Mouse (Mus musculus): ENCODE results near the gene Gm11034. TPM values are rescaled to one million over a fixed set of nuclear protein-coding genes. Genes with fewer than 3 reads are reported as not detected.

Gene Gm11034
- not detected in 2 replicates for polyA plus RNA-seq (2015; fragmentation: Nextera tagmentation; extraction: Ambion mirVana)

DNA sequence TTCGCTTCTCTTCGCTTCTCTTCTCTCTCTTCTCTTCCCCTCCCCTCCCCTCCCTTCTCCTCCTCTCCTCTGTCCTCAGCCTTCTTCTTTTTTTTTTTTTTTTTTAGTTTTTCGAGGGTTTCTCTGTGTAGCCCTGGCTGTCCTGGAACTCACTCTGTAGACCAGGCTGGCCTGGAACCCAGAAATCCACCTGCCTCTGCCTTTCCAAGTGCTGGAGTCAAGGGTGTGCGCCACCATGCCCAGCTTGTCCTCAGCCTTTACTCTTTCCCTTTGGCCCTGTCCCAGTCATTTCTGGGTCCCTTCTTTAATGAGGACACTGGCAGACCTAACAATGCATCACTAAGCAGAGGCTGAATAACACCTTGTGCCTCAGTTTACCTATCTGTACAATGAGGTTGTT is at the start of gene Gm11034:
Gm11034 (minus strand) TSS at position 101 of the 400 bp plus-strand sequence.
- H3K4me2 ChIP-seq (ENCODE audit: low read depth, low read length) = no peak within 1 kb of the TSS
- H3K9me3 ChIP-seq (ENCODE audit: control insufficient read depth, low read length) = no peaks in the 10 kb centered on the region
- WGBS = 69% methylated on average over 4 of the region's 4 CpGs
- no peak within 1 kb of the TSS for H3K4me3 ChIP-seq (ENCODE audit: low read length)
- no peaks in the 10 kb centered on the region for H3K36me3 ChIP-seq (ENCODE audit: control insufficient read depth, insufficient read depth, low read length)
- H3K9ac ChIP-seq (ENCODE audit: low read length) = no peak within 1 kb of the TSS
- H3K27ac ChIP-seq (ENCODE audit: low read length) = no peak within 1 kb of the TSS
- H3K27me3 ChIP-seq (ENCODE audit: control insufficient read depth, insufficient read depth, low read depth, low read length) = no peaks in the 10 kb centered on the region
- no peak for ATAC-seq (ENCODE audit: low read depth)
- no peaks in the 10 kb centered on the region for H3K4me1 ChIP-seq (replicated peaks; ENCODE audit: control insufficient read depth, insufficient read depth, low read length)

DNA sequence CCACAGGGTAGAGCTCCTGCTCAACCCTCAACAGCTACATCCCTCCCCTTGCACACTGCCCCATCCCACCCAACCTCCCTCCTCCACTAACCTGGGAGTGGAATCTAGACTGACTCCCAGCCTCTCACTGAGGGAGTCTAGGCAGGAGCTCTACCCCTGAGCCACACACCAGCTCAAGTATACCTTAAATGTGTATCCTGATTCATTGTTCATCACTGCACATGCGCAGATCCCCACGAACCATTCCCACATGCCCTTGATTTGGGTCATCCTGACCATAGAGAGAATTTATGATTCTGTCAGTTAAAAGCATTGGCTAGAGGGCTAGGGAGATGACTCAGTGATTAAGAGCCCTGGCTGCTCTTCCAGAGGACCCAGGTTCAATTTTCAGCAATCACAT is 49.3 kb upstream of the Gm11034 start:
- Histone ChIP-seq H3K4me2 (ENCODE audit: low read depth, low read length) (no peak overlapping the region), H3K27ac (ENCODE audit: low read length) (no peak overlapping the region), H3K4me1 (replicated peaks; ENCODE audit: control insufficient read depth, insufficient read depth, low read length) (no peaks in the 10 kb centered on the region), H3K9me3 (ENCODE audit: control insufficient read depth, low read length) (no peaks in the 10 kb centered on the region), H3K27me3 (ENCODE audit: control insufficient read depth, insufficient read depth, low read depth, low read length) (no peaks in the 10 kb centered on the region), H3K9ac (ENCODE audit: low read length) (no peak overlapping the region), H3K4me3 (ENCODE audit: low read length) (no peak overlapping the region), H3K36me3 (ENCODE audit: control insufficient read depth, insufficient read depth, low read length) (no peaks in the 10 kb centered on the region)
- ATAC-seq (ENCODE audit: low read depth) = no peak
- 85% methylated on average over 2 of the region's 2 CpGs for WGBS

DNA sequence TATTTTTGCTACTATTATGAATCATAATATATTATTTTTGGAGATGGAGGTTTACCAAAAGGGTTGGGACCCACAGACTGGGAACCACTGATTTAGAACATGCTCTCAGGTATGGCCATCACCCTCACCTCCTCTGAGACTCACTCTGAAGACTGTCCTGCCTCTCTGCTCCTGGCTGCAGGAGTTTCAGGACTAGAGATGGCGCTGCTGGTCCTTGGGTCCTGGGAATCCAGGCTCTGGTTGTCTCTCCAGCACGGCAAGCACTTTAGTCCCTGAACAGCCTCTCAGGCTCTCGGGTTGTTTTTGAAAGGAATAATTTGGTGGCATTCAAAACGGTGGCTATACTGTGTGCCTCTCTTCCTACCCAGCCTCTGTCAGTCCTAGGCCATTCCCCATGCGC is 48.4 kb upstream of the Gm11034 start:
- Histone ChIP-seq H3K9ac (ENCODE audit: low read length) (no peak overlapping the region), H3K27ac (ENCODE audit: low read length) (no peak overlapping the region), H3K9me3 (ENCODE audit: control insufficient read depth, low read length) (no peaks in the 10 kb centered on the region), H3K4me2 (ENCODE audit: low read depth, low read length) (no peak overlapping the region), H3K4me3 (ENCODE audit: low read length) (no peak overlapping the region), H3K36me3 (ENCODE audit: control insufficient read depth, insufficient read depth, low read length) (no peaks in the 10 kb centered on the region), H3K27me3 (ENCODE audit: control insufficient read depth, insufficient read depth, low read depth, low read length) (no peaks in the 10 kb centered on the region), H3K4me1 (replicated peaks; ENCODE audit: control insufficient read depth, insufficient read depth, low read length) (no peaks in the 10 kb centered on the region)
- 50% methylated on average over 5 of the region's 5 CpGs for WGBS
- ATAC-seq (ENCODE audit: low read depth) = no peak

DNA sequence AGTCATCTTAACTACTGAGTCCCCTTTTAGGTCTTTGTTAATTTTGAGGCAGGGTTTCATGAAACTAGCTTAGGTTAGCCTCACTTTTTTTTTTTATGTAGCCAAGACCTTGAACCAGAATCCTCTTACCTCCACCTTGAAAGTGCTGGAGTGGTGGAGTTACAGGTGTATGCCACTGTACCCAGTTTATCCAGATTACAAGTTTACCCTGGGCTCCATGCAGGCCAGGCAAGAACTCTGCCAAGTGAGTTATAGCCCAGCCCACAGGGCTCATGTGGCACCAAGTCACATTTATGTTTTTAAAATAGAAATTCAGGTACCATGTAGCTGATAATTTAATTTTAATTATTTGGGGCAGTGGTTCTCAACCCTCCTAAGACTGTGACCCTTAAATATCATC is 48.0 kb upstream of the Gm11034 start:
- Histone ChIP-seq H3K27ac (ENCODE audit: low read length) (no peak overlapping the region), H3K27me3 (ENCODE audit: control insufficient read depth, insufficient read depth, low read depth, low read length) (no peaks in the 10 kb centered on the region), H3K9me3 (ENCODE audit: control insufficient read depth, low read length) (no peaks in the 10 kb centered on the region), H3K9ac (ENCODE audit: low read length) (no peak overlapping the region), H3K36me3 (ENCODE audit: control insufficient read depth, insufficient read depth, low read length) (no peaks in the 10 kb centered on the region), H3K4me1 (replicated peaks; ENCODE audit: control insufficient read depth, insufficient read depth, low read length) (no peaks in the 10 kb centered on the region), H3K4me3 (ENCODE audit: low read length) (no peak overlapping the region), H3K4me2 (ENCODE audit: low read depth, low read length) (no peak overlapping the region)
- no peak for ATAC-seq (ENCODE audit: low read depth)

DNA sequence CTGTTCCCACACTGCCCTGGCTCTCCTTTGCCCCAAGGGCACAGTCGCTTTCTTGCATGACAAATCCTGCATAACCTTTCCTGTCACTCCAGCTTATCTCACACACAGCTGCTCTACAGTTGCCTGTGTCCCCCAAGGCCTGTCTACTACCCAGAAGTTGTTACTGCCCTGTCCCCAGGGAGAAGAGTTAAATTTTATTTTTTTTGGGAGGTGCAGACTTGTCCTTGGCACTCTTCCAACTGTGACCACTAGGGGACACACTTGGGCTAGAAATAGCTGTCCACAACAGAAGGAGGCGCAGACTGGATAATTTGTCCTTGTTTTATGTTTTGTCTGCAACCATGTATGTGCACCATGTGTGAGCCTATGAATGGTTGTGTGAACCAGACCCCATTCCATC is 47.6 kb upstream of the Gm11034 start:
- Histone ChIP-seq H3K4me3 (ENCODE audit: low read length) (no peak overlapping the region), H3K9ac (ENCODE audit: low read length) (no peak overlapping the region), H3K27me3 (ENCODE audit: control insufficient read depth, insufficient read depth, low read depth, low read length) (no peaks in the 10 kb centered on the region), H3K9me3 (ENCODE audit: control insufficient read depth, low read length) (no peaks in the 10 kb centered on the region), H3K4me1 (replicated peaks; ENCODE audit: control insufficient read depth, insufficient read depth, low read length) (no peaks in the 10 kb centered on the region), H3K36me3 (ENCODE audit: control insufficient read depth, insufficient read depth, low read length) (no peaks in the 10 kb centered on the region), H3K4me2 (ENCODE audit: low read depth, low read length) (no peak overlapping the region), H3K27ac (ENCODE audit: low read length) (no peak overlapping the region)
- WGBS = 28% methylated on average over 2 of the region's 2 CpGs
- ATAC-seq (ENCODE audit: low read depth) = peak; percentile 39

DNA sequence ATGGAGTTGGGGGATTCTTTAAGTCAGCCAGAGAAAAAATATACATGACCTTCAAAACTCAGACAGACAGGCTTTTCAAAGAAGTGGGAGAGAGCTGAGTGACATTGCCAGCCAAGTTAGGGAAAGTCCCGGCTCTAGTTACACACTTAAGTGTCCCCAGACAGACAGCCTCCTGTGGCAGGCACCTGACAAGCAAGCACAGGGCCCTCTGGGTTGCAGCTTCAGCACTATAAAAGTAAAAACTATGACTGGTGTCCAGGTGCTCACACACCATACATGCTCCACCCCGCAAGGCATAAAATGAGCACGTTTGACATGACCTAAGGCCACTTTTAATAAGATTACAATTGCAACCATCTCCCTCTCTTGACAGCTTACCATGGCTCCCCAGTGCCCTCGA is 47.1 kb upstream of the Gm11034 start:
- H3K4me3 ChIP-seq (ENCODE audit: low read length) = no peak overlapping the region
- H3K4me2 ChIP-seq (ENCODE audit: low read depth, low read length) = no peak overlapping the region
- H3K36me3 ChIP-seq (ENCODE audit: control insufficient read depth, insufficient read depth, low read length) = no peaks in the 10 kb centered on the region; the same call in 1 of the 2 replicates
- 44% methylated on average over 4 of the region's 4 CpGs for WGBS
- H3K27ac ChIP-seq (ENCODE audit: low read length) = no peak overlapping the region
- H3K4me1 ChIP-seq (replicated peaks; ENCODE audit: control insufficient read depth, insufficient read depth, low read length) = no peaks in the 10 kb centered on the region
- no peak overlapping the region for H3K9ac ChIP-seq (ENCODE audit: low read length)
- no peaks in the 10 kb centered on the region for H3K9me3 ChIP-seq (ENCODE audit: control insufficient read depth, low read length)
- no peaks in the 10 kb centered on the region for H3K27me3 ChIP-seq (ENCODE audit: control insufficient read depth, insufficient read depth, low read depth, low read length)
- ATAC-seq (ENCODE audit: low read depth) = no peak

DNA sequence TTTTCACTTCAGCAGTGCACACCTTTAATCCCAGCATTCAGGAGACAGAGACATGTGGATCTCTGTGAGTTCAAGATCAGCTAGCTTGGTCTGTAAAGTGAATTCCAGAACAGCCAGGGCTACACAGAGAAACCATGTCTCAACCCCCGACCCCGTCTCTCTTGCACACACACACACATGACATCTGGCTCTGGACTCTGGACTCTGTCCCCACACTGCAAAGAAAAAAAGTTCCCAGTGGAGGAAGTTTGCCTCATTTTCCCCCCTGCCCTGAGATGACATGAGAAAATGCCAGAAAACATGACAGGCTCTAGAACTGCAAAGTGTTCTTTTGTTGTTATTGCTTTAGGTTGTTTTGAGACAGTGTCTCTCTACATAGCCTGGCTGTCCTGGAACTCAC is 46.4 kb upstream of the Gm11034 start:
- Histone ChIP-seq H3K9me3 (ENCODE audit: control insufficient read depth, low read length) (no peaks in the 10 kb centered on the region), H3K9ac (ENCODE audit: low read length) (no peak overlapping the region), H3K27ac (ENCODE audit: low read length) (no peak overlapping the region), H3K36me3 (ENCODE audit: control insufficient read depth, insufficient read depth, low read length) (no peaks in the 10 kb centered on the region; the same call in 1 of the 2 replicates), H3K4me3 (ENCODE audit: low read length) (no peak overlapping the region), H3K27me3 (ENCODE audit: control insufficient read depth, insufficient read depth, low read depth, low read length) (no peaks in the 10 kb centered on the region), H3K4me1 (replicated peaks; ENCODE audit: control insufficient read depth, insufficient read depth, low read length) (no peaks in the 10 kb centered on the region), H3K4me2 (ENCODE audit: low read depth, low read length) (no peak overlapping the region)
- 53% methylated on average over 2 of the region's 2 CpGs for WGBS
- ATAC-seq (ENCODE audit: low read depth) = no peak

DNA sequence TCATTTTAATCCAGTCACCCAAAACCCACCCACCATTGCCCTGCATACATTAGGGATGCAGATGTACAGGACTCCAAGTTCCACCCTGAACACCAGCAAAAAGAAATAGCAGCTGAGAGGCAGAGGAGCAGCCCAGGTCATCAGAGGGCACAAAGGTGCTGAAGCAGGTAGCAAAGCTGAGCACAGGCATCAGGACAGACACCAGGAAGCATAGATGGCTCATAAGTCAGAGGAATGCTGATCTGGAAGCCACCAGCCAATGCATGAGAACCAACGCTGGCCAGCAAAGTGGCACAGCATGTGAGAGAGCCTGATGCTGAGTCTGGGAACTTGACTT is 44.4 kb upstream of the Gm11034 start:
- Histone ChIP-seq H3K4me2 (ENCODE audit: low read depth, low read length) (no peak overlapping the region), H3K9ac (ENCODE audit: low read length) (no peak overlapping the region), H3K4me3 (ENCODE audit: low read length) (no peak overlapping the region), H3K4me1 (replicated peaks; ENCODE audit: control insufficient read depth, insufficient read depth, low read length) (no peaks in the 10 kb centered on the region), H3K36me3 (ENCODE audit: control insufficient read depth, insufficient read depth, low read length) (no peaks in the 10 kb centered on the region; the same call in 1 of the 2 replicates), H3K27me3 (ENCODE audit: control insufficient read depth, insufficient read depth, low read depth, low read length) (no peaks in the 10 kb centered on the region), H3K27ac (ENCODE audit: low read length) (no peak overlapping the region), H3K9me3 (ENCODE audit: control insufficient read depth, low read length) (no peaks in the 10 kb centered on the region)
- WGBS = 83% methylated on average over 1 of the region's 1 CpGs
- no peak for ATAC-seq (ENCODE audit: low read depth)

DNA sequence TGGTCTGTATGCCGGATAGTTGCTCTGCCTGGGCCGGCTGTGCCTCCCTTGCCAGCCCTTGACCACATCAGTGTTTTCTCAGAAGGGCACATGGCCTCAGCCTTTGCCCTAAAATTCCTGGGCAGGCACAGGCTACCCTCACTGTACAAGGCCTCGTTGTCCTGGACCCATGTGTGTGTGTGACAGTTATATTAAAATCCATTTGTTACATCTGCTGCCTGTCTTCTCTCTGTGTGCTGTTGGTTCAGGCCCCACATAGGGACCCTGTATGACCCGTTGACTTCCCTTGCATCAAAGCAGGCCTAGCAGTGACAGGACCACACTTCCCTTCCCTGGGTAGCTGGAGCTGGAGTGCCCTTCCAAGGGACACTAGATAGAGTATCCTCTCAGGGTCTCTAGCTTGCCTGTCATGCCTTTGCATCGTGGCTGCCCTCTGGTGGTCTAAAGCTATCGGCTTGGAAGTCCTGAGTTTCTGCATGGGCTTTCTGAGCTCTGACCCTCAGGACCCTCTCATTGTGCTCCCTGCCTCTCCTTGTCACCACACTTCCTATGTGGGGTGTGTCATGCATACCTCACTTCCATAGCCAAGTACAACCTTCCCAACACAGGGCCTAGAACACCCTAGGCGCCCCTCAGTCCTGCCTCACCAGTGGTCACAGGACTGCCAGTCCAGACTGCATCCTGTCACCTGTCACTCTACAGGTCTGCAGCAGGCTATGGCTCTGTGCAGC is 43.9 kb upstream of the Gm11034 start:
- 59% methylated on average over 7 of the region's 7 CpGs for WGBS
- no peak for ATAC-seq (ENCODE audit: low read depth)
- H3K9me3 ChIP-seq (ENCODE audit: control insufficient read depth, low read length) = no peaks in the 10 kb centered on the region

DNA sequence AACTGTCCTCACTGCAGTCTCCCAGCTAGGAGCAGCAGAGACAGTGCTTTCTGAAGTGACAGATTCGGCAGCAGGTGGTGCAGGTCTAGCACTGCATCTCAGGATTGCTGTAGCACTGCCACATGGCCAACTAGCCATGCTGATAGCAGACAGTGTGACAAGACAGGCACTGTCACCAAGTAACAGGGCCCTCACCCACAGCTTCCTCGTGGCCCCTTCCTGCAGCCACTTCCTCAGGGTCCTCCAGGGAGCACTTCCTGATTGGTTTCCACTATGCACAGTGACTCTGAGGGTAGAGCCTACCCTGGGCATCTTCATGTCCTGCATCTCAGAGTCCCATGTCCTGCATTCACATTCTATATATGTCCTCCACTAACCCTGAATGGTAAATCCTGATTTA is 31.2 kb upstream of the Gm11034 start:
- Histone ChIP-seq H3K27ac (ENCODE audit: low read length) (no peak overlapping the region), H3K36me3 (ENCODE audit: control insufficient read depth, insufficient read depth, low read length) (peaks cover 3% of the 10 kb centered on the region; the same call in 1 of the 2 replicates), H3K4me1 (replicated peaks; ENCODE audit: control insufficient read depth, insufficient read depth, low read length) (peaks cover 6% of the 10 kb centered on the region), H3K27me3 (ENCODE audit: control insufficient read depth, insufficient read depth, low read depth, low read length) (no peaks in the 10 kb centered on the region), H3K9ac (ENCODE audit: low read length) (no peak overlapping the region), H3K4me3 (ENCODE audit: low read length) (no peak overlapping the region), H3K9me3 (ENCODE audit: control insufficient read depth, low read length) (no peaks in the 10 kb centered on the region), H3K4me2 (ENCODE audit: low read depth, low read length) (no peak overlapping the region)
- WGBS = 58% methylated on average over 2 of the region's 2 CpGs
- no peak for ATAC-seq (ENCODE audit: low read depth)

More for the DNA sequence above, 43.9 kb upstream of the Gm11034 start:
- no peak overlapping the region for H3K27ac ChIP-seq (ENCODE audit: low read length)
- no peak overlapping the region for H3K4me3 ChIP-seq (ENCODE audit: low read length)
- no peak overlapping the region for H3K9ac ChIP-seq (ENCODE audit: low read length)
- H3K4me2 ChIP-seq (ENCODE audit: low read depth, low read length) = no peak overlapping the region
- H3K27me3 ChIP-seq (ENCODE audit: control insufficient read depth, insufficient read depth, low read depth, low read length) = no peaks in the 10 kb centered on the region
- H3K4me1 ChIP-seq (replicated peaks; ENCODE audit: control insufficient read depth, insufficient read depth, low read length) = no peaks in the 10 kb centered on the region
- no peaks in the 10 kb centered on the region; the same call in none of the 2 replicates for H3K36me3 ChIP-seq (ENCODE audit: control insufficient read depth, insufficient read depth, low read length)
